Mouse (Mus musculus) brown adipose tissue, adult 24 weeks (tissue): ENCODE measurements around the gene Fam83c. TPM values are rescaled to one million over a fixed set of nuclear protein-coding genes. Genes with fewer than 3 reads are reported as not detected.
"Not testable (repeated sequence)": the region's sequence is repeated elsewhere in the genome, so short reads cannot be mapped to it uniquely, and the experiment has no call there.

Source experiments
- H3K27ac ChIP-seq: fragments of 200-500 bp; replicated peaks from 2 replicates; pipeline ENCODE4 v1.5.1; 2012; ENCODE audit warnings: low read depth, mild to moderate bottlenecking, low read length
- H3K4me1 ChIP-seq: fragments of 200-500 bp; 2 replicates; pipeline ENCODE4 v1.6.1; 2012; ENCODE audit warnings: low read length, mixed read lengths; ENCODE audit not compliant: control insufficient read depth, insufficient read depth, insufficient read length
- H3K4me3 ChIP-seq: fragments of 200-500 bp; 2 replicates; pipeline ENCODE4 v1.5.1; 2012; ENCODE audit warnings: low read depth, mild to moderate bottlenecking, low read length, moderate library complexity; ENCODE audit not compliant: insufficient read depth
- polyA plus RNA-seq: library from polyadenylated mRNA; stranded (reverse); fragments of >200 nt; gene quantifications from 2 replicates; pipeline ENCODE4 v1.2.4, GENCODE M21; 2012; ENCODE audit not compliant: missing spikeins, insufficient read depth, insufficient read length

The Fam83c gene
- polyA plus RNA-seq, 1 experiment = not detected

- Histone ChIP-seq H3K4me3 (no peak overlapping the region), H3K4me1 (no peaks in the 10 kb centered on the region), H3K27ac (no peak overlapping the region)
Observed at GRCm38 (mm10) chr2:155848291-155848690, 13.6 kb upstream of the Fam83c start.

GRCm38 (mm10) chr2:155846930-155847329 is 12.3 kb upstream of the Fam83c start:
- no peak overlapping the region for H3K4me3 ChIP-seq
- no peaks in the 10 kb centered on the region for H3K4me1 ChIP-seq
- no peak overlapping the region for H3K27ac ChIP-seq

GRCm38 (mm10) chr2:155838961-155839360 is 4.3 kb upstream of the Fam83c start:
- Histone ChIP-seq H3K4me3 (no peak overlapping the region), H3K27ac (no peak overlapping the region), H3K4me1 (no peaks in the 10 kb centered on the region)

GRCm38 (mm10) chr2:155837961-155838360 is 3.3 kb upstream of the Fam83c start:
- H3K4me3 ChIP-seq = no peak overlapping the region
- no peak overlapping the region for H3K27ac ChIP-seq
- H3K4me1 ChIP-seq = no peaks in the 10 kb centered on the region

- not testable (repeated sequence) for H3K4me1 ChIP-seq, H3K4me3 ChIP-seq
Observed at GRCm38 (mm10) chr2:155832087-155832486, 2.6 kb downstream of the Fam83c start.

GRCm38 (mm10) chr2:155831302-155831701 is 3.4 kb downstream of the Fam83c start:
- no peaks in the 10 kb centered on the region for H3K4me1 ChIP-seq

More at GRCm38 (mm10) chr2:155832087-155832486, 2.6 kb downstream of the Fam83c start:
- not testable (repeated sequence) for H3K27ac ChIP-seq

GRCm38 (mm10) chr2:155830841-155831240 is 3.8 kb downstream of the Fam83c start:
- Histone ChIP-seq H3K4me3 (no peak overlapping the region), H3K4me1 (no peaks in the 10 kb centered on the region), H3K27ac (no peak overlapping the region)

More at GRCm38 (mm10) chr2:155831302-155831701, 3.4 kb downstream of the Fam83c start:
- no peak overlapping the region for H3K27ac ChIP-seq
- H3K4me3 ChIP-seq = no peak overlapping the region

- Histone ChIP-seq H3K27ac (peak within 1 kb of the TSS; percentile 56), H3K4me1 (no peaks in the 10 kb centered on the region), H3K4me3 (peak within 1 kb of the TSS; percentile 80)
Observed at GRCm38 (mm10) chr2:155826630-155827424, 7.8 kb downstream of the Fam83c start, which contains the start of gene Eif6. Gene Eif6 (minus strand): TSS chr2:155826925.

GRCm38 (mm10) chr2:155825904-155826629 is 8.6 kb downstream of the Fam83c start:
- Histone ChIP-seq H3K27ac (peak overlapping the region; percentile 56), H3K4me3 (peak overlapping the region; percentile 80), H3K4me1 (no peaks in the 10 kb centered on the region)

GRCm38 (mm10) chr2:155823722-155824121 is 10.9 kb downstream of the Fam83c start:
- H3K27ac ChIP-seq = no peak overlapping the region
- H3K4me3 ChIP-seq = no peak overlapping the region
- H3K4me1 ChIP-seq = no peaks in the 10 kb centered on the region

GRCm38 (mm10) chr2:155820779-155821178 is 13.9 kb downstream of the Fam83c start:
- no peak overlapping the region for H3K27ac ChIP-seq
- no peaks in the 10 kb centered on the region; the same call in 1 of the 2 replicates for H3K4me1 ChIP-seq
- H3K4me3 ChIP-seq = no peak overlapping the region

- H3K27ac ChIP-seq = peak overlapping the region; percentile 27; the same call in 1 of the 2 replicates
- no peaks in the 10 kb centered on the region; the same call in 1 of the 2 replicates for H3K4me1 ChIP-seq
- H3K4me3 ChIP-seq = peak overlapping the region; percentile 32
Observed at GRCm38 (mm10) chr2:155819449-155820251, 15.0 kb downstream of the Fam83c start.

GRCm38 (mm10) chr2:155819392-155819448 is 15.4 kb downstream of the Fam83c start, which contains the start of gene BC029722:
Gene BC029722 (minus strand): TSS chr2:155819426.
- Histone ChIP-seq H3K27ac (peak within 1 kb of the TSS; percentile 83), H3K4me3 (peak within 1 kb of the TSS; percentile 88), H3K4me1 (no peaks in the 10 kb centered on the region; the same call in 1 of the 2 replicates)

- H3K27ac ChIP-seq = peak overlapping the region; percentile 83
- peak overlapping the region; percentile 88 for H3K4me3 ChIP-seq
- H3K4me1 ChIP-seq = no peaks in the 10 kb centered on the region; the same call in 1 of the 2 replicates
Observed at GRCm38 (mm10) chr2:155818596-155819391, 15.9 kb downstream of the Fam83c start.
